Mouse (Mus musculus) embryonic facial prominence, embryonic 10.5 days (tissue): ENCODE measurements around the gene Cxcl5. TPM values are rescaled to one million over a fixed set of nuclear protein-coding genes. Genes with fewer than 3 reads are reported as not detected.
"Not testable (repeated sequence)": the region's sequence is repeated elsewhere in the genome, so short reads cannot be mapped to it uniquely, and the experiment has no call there.

Experiments
- DNase-seq: peaks from one replicate; pipeline ENCODE4 v3.0.0-alpha.2; 2017; ENCODE audit warnings: low spot score
- H3K27ac ChIP-seq: fragments of 300-500 bp; sonication (generic); replicated peaks from 2 replicates; pipeline ENCODE4 v1.5.1; 2016; ENCODE audit warnings: mild to moderate bottlenecking
- H3K27me3 ChIP-seq: fragments of 300-500 bp; sonication (generic); replicated peaks from 2 replicates; pipeline ENCODE4 v1.6.1; 2016; ENCODE audit warnings: low read depth, mild to moderate bottlenecking; ENCODE audit not compliant: poor library complexity, severe bottlenecking
- H3K36me3 ChIP-seq: fragments of 300-500 bp; sonication (generic); replicated peaks from 2 replicates; pipeline ENCODE4 v1.6.1; 2016; ENCODE audit warnings: mild to moderate bottlenecking, moderate library complexity
- H3K4me1 ChIP-seq: fragments of 300-500 bp; sonication (generic); 2 replicates; pipeline ENCODE4 v1.6.1; 2016
- H3K4me3 ChIP-seq: fragments of 300-500 bp; sonication (generic); 2 replicates; pipeline ENCODE4 v1.5.1; 2016; ENCODE audit warnings: mild to moderate bottlenecking, moderate library complexity
- H3K9me3 ChIP-seq: fragments of 300-500 bp; sonication (generic); 2 replicates; pipeline ENCODE4 v1.6.1; 2016; ENCODE audit warnings: mild to moderate bottlenecking
- WGBS: fragments of 180-500 bp; shearing (Covaris S2); methylation state at CpG from one replicate; pipeline ENCODE4 v1.1.7; 2016; 5-methylcytosine and 5-hydroxymethylcytosine counted together
- microRNA-seq: library from miRNA; unstranded; fragments of <30 nt; microRNA quantifications from one replicate; pipeline ENCODE4, GENCODE M21; 2017
- polyA plus RNA-seq: library from polyadenylated mRNA; unstranded; fragments of >200 nt; fragmentation: Nextera tagmentation; extraction: Ambion mirVana; gene quantifications from 2 replicates; pipeline ENCODE4 v1.2.1, GENCODE M21; 2016

The Cxcl5 gene
- polyA plus RNA-seq, 1 experiment from 2014 or later: 0.37 TPM

DNA sequence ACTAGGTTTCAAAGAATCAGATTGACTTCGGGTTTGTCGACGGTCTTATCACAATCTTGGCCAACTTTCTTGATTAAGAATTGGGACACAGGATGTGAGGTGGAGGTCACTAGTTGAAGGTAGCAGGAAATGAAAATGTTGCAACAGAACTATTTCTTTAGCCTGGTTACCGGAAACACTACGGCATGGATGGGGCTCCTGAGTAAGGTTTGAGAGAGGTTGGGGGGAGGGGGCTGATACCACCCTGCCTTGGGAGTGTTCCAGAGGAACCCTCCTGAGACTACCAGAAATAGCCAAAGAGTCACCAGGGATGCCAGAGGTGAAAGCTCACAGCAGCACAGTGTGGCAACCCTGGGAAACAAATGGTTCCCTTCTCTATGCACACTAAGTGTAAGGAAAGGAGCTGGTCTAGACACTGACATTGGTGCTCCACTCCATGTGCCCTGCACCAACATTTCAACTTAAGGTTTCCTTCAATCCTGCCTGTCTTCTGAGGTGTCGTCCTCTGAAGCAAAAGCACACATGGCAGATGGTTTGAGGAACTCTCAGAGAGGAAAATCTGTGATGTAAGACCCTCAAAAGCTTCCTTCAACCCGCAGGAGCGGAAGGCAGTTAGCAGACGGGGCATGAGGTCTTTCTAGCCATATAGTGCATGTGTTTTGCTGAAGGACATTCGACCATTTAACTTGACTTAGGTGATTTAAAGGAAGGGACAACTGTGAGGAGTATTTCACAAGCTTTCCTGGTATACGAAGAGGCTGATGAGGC lies 30.3 kb downstream of the Cxcl5 start:
- WGBS: 84% methylated on average over 11 of the region's 11 CpGs
- H3K36me3 ChIP-seq: no peaks in the 10 kb centered on the region

DNA sequence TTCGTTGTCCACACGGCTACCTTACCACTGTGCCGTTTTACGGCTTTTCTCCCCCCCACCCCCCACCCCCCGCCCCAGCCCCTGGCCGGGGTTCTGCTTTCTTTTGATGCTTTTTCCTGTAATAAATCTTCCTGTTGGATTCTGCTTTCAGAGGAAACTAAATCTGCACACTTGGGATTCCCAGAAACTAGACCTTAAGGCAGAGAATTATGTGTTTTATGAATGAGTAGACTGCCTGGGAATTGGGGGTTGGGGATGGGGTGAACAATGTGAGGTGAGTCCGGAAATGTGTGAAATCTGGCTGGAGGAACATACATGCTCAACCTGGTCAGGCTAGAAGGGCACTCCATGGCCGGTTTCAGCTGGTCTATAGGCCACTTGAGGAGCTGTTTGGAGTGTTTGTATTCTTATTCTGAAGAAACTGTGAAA lies 30.9 kb downstream of the Cxcl5 start:
- Histone ChIP-seq H3K9me3 (no peaks in the 10 kb centered on the region), H3K27ac (no peak overlapping the region), H3K4me3 (no peak overlapping the region), H3K4me1 (peaks cover 8% of the 10 kb centered on the region), H3K36me3 (no peaks in the 10 kb centered on the region), H3K27me3 (peaks cover 7% of the 10 kb centered on the region)
- WGBS: 82% methylated on average over 8 of the region's 8 CpGs
- no peak for DNase-seq

More for the DNA sequence above, 30.3 kb downstream of the Cxcl5 start:
- peaks cover 7% of the 10 kb centered on the region for H3K27me3 ChIP-seq
- no peaks in the 10 kb centered on the region for H3K9me3 ChIP-seq
- DNase-seq: no peak
- H3K4me1 ChIP-seq: peaks cover 8% of the 10 kb centered on the region
- H3K27ac ChIP-seq: no peak overlapping the region
- H3K4me3 ChIP-seq: no peak overlapping the region

DNA sequence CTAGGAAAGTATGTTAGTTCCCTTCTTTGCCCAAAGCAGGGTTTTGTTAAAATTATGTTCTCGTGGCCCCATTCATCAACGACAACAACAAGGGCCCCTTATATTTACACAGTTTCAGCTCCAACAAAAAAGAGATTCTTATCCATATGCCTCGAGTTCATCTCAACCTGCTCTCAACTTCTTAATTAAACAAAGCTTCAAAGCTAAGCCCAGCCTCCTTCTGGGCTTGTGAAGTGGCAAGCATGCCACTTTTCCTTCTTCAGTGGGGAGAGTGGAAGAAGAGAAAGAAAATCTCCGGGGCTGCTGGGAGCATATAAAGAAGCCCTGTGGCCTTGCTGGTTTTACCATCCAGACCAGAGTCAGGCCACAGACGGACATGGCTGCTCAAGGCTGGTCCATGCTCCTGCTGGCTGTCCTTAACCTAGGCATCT lies 35.0 kb downstream of the Cxcl5 start, which contains the start of gene Cxcl15:
Gene Cxcl15, plus strand, starts transcription at position 340 of the 431 bp plus-strand sequence.
- no peak within 1 kb of the TSS for H3K27ac ChIP-seq
- no peaks in the 10 kb centered on the region for H3K4me1 ChIP-seq
- 71% methylated on average over 5 of the region's 5 CpGs for WGBS
- H3K9me3 ChIP-seq: no peaks in the 10 kb centered on the region
- no peaks in the 10 kb centered on the region for H3K27me3 ChIP-seq
- no peaks in the 10 kb centered on the region for H3K36me3 ChIP-seq
- no peak within 1 kb of the TSS for H3K4me3 ChIP-seq
- DNase-seq: no peak

DNA sequence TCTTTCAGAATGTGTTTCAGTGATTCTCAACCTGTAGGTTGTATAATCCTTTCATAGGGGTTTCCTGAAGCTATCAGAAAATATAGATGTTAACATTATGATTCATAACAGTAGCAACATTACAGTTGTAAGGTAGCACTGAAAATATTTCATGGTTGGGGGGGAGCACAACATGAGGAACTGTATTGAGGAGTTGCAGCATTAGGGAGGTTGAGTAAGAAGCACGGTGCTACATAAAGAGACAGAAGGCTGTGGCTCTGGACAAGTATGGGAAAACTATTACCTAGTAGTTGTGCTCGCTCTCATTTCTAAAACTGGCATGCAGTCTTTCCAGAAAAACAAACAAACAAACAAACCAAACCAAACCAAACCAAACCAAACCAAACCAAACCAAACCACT lies 36.2 kb downstream of the Cxcl5 start:
- WGBS: 92% methylated on average over 2 of the region's 2 CpGs

DNA sequence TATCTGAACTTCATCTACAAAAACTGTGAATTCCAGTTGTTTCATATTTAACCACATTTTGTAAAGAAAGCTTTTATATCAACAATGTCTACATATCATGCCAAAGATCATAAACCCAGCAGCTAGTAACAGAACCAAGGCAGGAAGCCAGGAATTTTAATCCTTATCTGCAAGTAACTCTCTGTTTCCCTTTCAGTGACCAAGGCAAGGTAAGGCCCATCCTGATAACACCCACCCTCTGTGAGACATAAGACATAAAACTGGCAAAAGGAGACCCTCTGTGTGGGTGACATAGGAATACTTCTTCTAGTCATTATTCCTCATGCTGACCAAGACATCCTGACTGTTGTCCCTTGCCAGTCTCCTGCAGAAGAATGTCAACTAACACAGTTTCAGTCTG lies 45.4 kb downstream of the Cxcl5 start:
- H3K4me1 ChIP-seq: no peaks in the 10 kb centered on the region
- no peak for DNase-seq

More for the DNA sequence above, 36.2 kb downstream of the Cxcl5 start:
- not testable (repeated sequence) for H3K27ac ChIP-seq, DNase-seq, H3K27me3 ChIP-seq, H3K4me1 ChIP-seq, H3K9me3 ChIP-seq, H3K4me3 ChIP-seq, H3K36me3 ChIP-seq

DNA sequence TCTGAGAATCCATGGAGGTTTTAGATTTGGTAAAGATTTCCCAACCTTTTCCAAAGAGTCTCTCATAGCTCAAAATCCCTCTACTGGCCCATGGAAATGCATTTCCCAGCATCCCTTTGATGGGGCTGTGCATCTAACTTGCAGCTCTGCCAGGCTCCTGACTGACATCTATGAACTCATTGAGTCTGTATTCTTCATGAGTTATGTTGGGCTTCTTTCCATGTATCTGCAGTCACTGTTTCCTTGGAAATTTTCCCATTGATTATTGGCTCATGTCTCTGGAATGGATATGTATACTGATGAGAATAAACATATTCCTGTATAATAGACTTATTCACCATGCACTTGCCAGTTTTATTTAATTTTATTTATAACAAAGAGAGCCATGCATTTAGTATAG lies 46.9 kb downstream of the Cxcl5 start:
- no peaks in the 10 kb centered on the region for H3K27me3 ChIP-seq
- no peaks in the 10 kb centered on the region for H3K4me1 ChIP-seq
- no peaks in the 10 kb centered on the region for H3K36me3 ChIP-seq
- H3K4me3 ChIP-seq: no peak overlapping the region
- no peak overlapping the region for H3K27ac ChIP-seq
- H3K9me3 ChIP-seq: no peaks in the 10 kb centered on the region
- no peak for DNase-seq

More for the DNA sequence above, 45.4 kb downstream of the Cxcl5 start:
- H3K27me3 ChIP-seq: no peaks in the 10 kb centered on the region
- H3K4me3 ChIP-seq: no peak overlapping the region
- no peaks in the 10 kb centered on the region for H3K9me3 ChIP-seq
- H3K36me3 ChIP-seq: no peaks in the 10 kb centered on the region
- H3K27ac ChIP-seq: no peak overlapping the region

DNA sequence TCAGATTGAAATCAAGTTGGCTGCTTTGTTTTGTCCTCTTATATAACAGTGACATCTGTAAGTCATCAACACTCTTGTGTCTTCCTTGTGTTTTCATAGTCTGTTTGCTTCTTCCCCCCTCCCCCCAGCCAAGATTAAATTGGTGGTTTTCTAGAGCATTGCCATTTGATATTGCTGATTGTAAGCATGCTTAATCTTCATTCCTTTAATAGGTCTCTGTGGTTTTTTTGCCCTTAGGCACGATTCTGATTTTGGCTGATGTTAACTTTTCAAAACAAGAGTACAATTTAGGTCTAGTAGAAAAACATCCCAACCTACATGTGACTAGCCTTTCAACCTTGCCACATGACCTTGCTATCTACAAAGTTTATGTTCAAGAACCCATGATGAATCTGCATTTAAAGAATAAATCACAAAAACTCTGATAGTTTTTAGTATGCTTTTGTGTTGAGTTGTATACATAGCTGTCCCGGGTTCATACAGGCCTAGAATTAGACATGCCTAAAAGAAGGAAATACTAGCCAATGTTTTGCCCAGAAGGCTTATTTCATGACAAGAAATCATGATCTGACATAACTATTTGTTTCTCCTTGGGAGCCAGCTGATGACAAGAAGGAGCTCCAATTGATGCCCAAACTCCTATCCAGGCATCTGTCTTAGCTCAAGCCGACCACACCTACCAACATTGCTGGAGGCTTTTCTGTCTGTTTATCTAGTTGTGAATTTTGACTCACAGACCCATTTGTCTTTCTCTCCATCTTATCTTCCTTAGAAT lies 48.2 kb downstream of the Cxcl5 start:
- Histone ChIP-seq H3K9me3 (no peaks in the 10 kb centered on the region), H3K4me1 (no peaks in the 10 kb centered on the region), H3K4me3 (no peak overlapping the region), H3K27me3 (no peaks in the 10 kb centered on the region), H3K27ac (no peak overlapping the region), H3K36me3 (no peaks in the 10 kb centered on the region)
- no peak for DNase-seq
- WGBS: 80% methylated on average over 3 of the region's 3 CpGs

Small RNA genes lying within 50 kb of the gene (microRNA-seq; reads per million reads assigned to microRNA genes)
- gene Gm24322: not detected

Other genes starting within 250 kb of the Cxcl5 start
- not detected in 2 replicates for gene Afm, start 240.4 kb upstream of the Cxcl5 start, polyA plus RNA-seq
- gene 5830473C10Rik, start 198.3 kb upstream of the Cxcl5 start, polyA plus RNA-seq: not detected in 2 replicates
- 0.30 and 0.40 TPM in 2 replicates for gene Rassf6, start 118.7 kb upstream of the Cxcl5 start, polyA plus RNA-seq
- 4.7 and 9.6 TPM in 2 replicates for gene Ppbp, start 9.2 kb downstream of the Cxcl5 start, polyA plus RNA-seq
- 34.2 and 55.7 TPM in 2 replicates for gene Pf4, start 13.1 kb downstream of the Cxcl5 start, polyA plus RNA-seq
- gene Cxcl3, start 26.7 kb downstream of the Cxcl5 start, polyA plus RNA-seq: 0.15 TPM in 1 of 2 replicates, not detected in the other
- gene Cxcl15, start 35.2 kb downstream of the Cxcl5 start, polyA plus RNA-seq: not detected in 2 replicates
- 0.10 TPM in 1 of 2 replicates, not detected in the other for gene Cxcl1, start 131.9 kb downstream of the Cxcl5 start, polyA plus RNA-seq
- not detected in 2 replicates for gene Cxcl2, start 144.5 kb downstream of the Cxcl5 start, polyA plus RNA-seq
- gene Mthfd2l, start 171.8 kb downstream of the Cxcl5 start, polyA plus RNA-seq: 53.2 and 58.7 TPM in 2 replicates